Mouse (Mus musculus): ENCODE results near the gene Zfp638. TPM values are rescaled to one million over a fixed set of nuclear protein-coding genes. Genes with fewer than 3 reads are reported as not detected.

Gene Zfp638
- total RNA-seq, 1 experiment from 2014 or later, result 232 TPM

DNA sequence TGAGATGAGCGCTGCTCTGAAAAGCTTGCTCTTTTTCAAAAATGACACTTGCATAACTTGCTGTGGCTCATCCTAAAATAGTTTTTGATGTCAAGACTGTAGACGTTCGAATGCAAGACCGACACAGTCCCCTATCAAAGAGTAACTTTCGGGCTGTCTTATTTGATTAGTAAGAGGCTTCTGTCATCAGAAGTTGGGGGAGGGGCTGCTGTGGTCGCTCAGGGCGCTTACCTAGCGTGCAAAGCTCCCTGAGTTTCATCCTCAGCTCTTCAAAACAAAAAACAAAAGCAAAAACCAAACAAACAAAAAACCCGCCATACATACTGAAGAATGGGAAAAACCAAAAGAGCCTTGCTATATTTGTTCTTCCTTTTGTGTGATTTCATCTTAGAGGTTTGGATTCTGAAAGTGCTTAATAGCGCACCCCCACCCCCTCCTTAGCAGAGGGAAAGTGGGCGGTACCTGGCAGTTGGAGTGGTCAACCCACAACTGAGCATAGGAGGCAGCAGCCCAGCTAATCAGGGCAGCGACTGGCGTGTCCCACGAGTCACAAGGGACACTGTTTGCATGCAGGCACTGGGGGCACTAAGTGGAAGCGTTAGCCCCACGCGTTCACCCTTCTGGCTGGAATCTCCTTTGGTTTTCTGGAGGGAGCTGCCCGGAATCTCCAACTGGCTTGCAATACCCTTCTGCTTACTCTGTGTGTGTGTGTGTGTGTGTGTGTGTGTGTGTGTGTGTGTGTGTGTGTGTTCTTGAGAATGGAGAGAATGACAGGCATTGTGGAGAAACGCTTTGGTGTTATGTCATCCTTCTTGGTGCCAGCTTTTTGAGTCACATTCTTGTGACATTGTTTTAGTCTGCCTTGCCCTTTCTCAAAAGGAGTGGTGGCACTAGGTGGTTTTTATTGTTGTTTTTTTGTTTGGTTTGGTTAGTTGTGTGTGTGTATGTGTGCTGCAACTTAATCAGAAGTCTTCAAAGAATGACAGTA, 983 bp downstream of the Zfp638 start:
- ATAC-seq (replicated peaks in 1 of 2; ENCODE audit: insufficient read depth in 1 of 2, low FRiP score in 2 of 2, low TSS enrichment in 1 of 2, low read depth in 1 of 2, poor library complexity in 2 of 2, severe bottlenecking in 2 of 2), result peak; percentile 57 to 65

DNA sequence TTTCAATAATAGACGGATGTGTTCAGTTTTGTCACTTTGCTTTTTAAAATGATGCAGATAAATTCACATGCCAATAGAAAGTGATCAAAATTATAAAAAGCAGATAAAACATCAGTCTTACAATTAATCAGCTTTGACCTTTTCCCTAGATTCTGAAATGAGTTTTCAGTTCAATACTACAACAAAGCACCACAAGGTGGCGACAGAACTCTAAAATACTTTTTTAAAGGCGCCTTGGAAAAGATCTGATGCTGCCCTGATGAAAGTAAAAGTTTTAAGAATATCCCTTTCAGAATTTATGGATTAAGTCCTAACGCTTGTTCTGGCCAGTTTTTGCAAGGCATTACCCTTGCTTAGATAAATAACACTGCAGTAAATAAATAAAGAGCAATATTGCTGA, 12.9 kb downstream of the Zfp638 start:
- ATAC-seq (replicated peaks in 1 of 2; ENCODE audit: insufficient read depth in 1 of 2, low FRiP score in 2 of 2, low TSS enrichment in 1 of 2, low read depth in 1 of 2, poor library complexity in 2 of 2, severe bottlenecking in 2 of 2), result no peak

DNA sequence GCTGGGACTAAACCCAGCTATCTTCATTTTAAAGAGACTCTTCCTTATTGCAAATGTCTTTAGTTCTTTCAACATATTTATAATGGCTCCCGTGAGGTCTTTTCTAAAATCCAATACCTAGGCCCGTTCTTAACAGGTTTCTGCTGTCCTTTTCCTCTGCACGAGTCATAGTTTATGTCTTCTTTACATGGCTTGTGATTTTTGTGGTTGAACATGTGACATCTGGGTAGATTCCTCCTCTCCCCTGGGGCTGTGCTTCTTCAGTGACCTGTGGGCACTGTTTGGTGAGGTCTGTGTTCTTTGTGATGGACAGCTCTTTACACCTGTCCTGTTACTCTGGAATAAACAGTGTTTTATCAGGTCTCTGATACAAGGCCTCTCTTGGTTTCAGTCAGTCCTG, 19.9 kb downstream of the Zfp638 start:
- ATAC-seq (replicated peaks in 1 of 2; ENCODE audit: insufficient read depth in 1 of 2, low FRiP score in 2 of 2, low TSS enrichment in 1 of 2, low read depth in 1 of 2, poor library complexity in 2 of 2, severe bottlenecking in 2 of 2), result no peak

DNA sequence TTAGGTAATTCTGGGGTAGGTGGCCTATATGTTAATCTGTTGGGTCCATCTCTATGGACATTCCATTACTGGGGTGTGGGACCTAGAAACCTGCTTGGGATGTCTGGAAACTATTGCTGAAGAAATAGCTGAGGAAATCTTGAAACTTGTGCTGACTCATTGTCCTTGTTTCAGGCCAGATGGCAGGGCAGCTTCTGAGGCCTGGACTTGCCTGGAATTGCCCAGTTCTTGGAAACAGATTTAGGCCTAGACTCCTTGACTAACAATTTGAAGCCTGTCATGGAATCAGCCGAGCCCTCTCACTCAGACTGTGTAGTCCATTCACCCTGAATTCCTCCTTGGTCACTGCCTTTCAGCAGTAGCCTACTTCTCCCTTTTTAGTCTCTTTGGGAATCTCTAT, 21.9 kb downstream of the Zfp638 start:
- no peak for ATAC-seq (replicated peaks in 1 of 2; ENCODE audit: insufficient read depth in 1 of 2, low FRiP score in 2 of 2, low TSS enrichment in 1 of 2, low read depth in 1 of 2, poor library complexity in 2 of 2, severe bottlenecking in 2 of 2)

DNA sequence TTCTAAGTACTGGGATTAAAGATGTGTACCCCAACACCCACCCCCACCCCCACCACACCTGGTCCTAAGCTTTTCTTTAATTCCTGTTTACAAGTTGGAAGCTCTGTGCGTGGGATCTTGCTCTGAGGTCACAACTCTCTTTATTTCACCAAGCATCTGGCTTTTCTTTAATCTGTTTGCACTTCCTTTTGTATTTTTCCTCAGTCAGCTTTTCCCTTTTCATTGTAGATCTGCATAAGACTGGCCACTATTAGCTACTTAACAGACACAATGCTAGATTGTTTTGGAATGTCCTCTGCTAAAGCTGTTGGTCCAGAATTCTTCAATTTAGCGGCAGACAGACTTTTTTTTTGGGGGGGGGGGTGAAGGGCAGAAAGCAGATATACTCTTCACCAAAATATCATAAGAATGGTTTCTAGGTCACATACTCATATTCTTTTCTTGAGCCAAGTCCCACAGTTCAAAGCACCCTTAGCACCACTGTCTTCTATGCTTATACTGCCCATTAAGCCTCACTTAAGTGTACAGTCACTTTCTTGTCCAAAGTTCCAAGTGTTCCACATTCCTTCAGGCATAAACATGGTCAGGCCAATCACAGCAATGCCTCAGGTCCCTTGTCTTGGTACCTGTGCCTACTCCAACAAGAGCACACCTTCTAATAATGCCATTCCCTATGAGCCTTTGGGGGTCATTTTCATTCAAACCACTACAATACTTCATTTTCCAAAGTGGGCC, 23.5 kb downstream of the Zfp638 start:
- no peak for ATAC-seq (replicated peaks in 1 of 2; ENCODE audit: insufficient read depth in 1 of 2, low FRiP score in 2 of 2, low TSS enrichment in 1 of 2, low read depth in 1 of 2, poor library complexity in 2 of 2, severe bottlenecking in 2 of 2)

DNA sequence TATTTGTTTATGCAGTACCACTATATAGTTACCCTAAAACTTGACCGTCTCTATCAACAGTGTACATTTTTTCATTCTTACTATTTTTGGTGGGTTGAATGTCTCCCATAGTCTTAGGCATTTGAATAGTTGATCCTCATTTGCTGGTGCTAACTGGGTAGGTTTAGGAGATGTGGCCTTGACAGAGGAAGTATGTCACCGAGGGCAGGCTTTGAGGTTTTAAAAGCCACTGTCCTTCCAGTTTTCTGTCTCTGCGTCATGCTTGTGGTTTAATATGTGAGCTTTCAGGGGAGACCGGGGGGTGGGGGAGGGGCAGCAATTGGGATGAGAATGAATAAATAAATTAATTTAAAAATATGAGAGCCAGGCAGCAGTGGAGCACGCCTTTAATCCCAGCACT, 24.3 kb downstream of the Zfp638 start:
- ATAC-seq (replicated peaks in 1 of 2; ENCODE audit: insufficient read depth in 1 of 2, low FRiP score in 2 of 2, low TSS enrichment in 1 of 2, low read depth in 1 of 2, poor library complexity in 2 of 2, severe bottlenecking in 2 of 2), result peak in 1 of 2 experiments; percentile 48; a peak in 2 of 4 replicates

DNA sequence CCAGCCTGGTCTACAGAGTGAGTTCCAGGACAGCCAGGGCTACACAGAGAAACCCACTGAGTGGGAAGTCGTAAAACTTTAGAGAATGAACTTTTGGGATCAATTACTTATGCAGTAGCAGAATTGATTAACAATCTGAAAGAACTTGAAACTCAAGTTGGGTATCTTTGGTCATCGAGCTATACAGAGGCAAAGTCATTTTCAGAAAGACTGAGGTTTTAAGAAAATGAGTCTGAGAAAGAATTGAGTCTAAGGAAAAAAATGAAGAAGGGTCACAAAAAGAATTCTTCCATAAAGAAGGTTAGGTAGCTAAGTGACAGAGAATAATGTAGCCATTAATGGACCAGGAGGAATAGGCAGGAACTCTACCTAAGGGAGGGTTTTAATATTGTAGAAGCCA, 24.8 kb downstream of the Zfp638 start:
- ATAC-seq (replicated peaks in 1 of 2; ENCODE audit: insufficient read depth in 1 of 2, low FRiP score in 2 of 2, low TSS enrichment in 1 of 2, low read depth in 1 of 2, poor library complexity in 2 of 2, severe bottlenecking in 2 of 2), result no peak

DNA sequence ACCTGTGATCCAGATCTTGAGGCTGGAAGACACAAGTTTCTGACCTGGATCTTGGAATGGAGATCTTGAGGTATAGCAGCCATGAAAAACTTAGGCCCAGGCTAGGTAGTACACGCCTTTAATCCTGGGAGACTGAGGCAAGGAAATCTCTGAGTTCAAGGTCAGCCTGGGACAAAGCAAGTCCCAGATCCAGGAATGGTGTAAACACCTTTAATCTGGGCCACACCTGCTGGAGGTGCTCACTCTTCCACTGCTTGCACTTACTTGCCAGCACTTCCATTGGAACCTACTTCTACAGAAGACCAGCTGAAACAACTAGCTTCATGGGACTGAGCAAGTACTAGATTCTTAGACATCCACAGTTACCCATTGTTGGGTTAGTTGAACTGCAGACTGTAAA, 26.2 kb downstream of the Zfp638 start:
- no peak for ATAC-seq (replicated peaks in 1 of 2; ENCODE audit: insufficient read depth in 1 of 2, low FRiP score in 2 of 2, low TSS enrichment in 1 of 2, low read depth in 1 of 2, poor library complexity in 2 of 2, severe bottlenecking in 2 of 2)

DNA sequence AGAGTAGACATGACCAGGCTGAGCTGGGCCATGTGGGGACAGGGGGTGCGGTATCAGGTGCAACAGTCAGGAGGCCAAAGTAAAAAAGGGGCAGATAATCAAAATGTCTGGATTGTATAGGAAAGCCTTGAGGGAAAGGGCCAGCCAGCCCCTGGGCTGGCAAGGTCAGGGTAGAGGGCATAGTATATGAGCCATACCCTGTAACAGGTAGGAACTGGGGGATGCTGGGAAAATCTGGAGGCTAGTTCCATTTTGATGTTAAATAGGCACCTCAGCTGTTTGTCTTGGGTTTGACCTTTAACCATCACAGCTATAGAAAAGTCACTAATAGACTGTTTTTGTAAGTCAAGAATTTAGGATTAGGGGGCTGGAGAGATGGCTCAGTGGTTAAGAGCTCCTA, 26.7 kb downstream of the Zfp638 start:
- ATAC-seq (replicated peaks in 1 of 2; ENCODE audit: insufficient read depth in 1 of 2, low FRiP score in 2 of 2, low TSS enrichment in 1 of 2, low read depth in 1 of 2, poor library complexity in 2 of 2, severe bottlenecking in 2 of 2), result no peak

DNA sequence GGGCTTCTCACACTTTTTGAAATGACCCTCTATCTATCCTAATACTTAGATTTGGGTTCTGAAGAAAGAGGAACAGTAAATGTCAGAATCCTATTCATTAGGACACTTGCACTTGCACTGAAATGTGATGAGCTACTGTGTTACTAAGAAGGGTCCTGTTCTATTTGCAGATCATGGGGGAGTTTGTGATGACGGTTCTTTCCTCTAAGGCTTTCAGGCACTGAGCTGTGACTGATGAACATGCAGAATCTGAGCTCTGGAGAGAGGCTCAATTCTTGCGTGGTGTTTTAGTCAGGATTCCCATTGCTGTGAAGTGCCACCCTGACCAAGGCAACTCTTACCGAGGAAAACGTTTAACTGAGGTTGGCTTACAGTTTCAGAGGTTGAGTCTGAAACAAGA, 32.2 kb downstream of the Zfp638 start:
- no peak for ATAC-seq (replicated peaks in 1 of 2; ENCODE audit: insufficient read depth in 1 of 2, low FRiP score in 2 of 2, low TSS enrichment in 1 of 2, low read depth in 1 of 2, poor library complexity in 2 of 2, severe bottlenecking in 2 of 2)

DNA sequence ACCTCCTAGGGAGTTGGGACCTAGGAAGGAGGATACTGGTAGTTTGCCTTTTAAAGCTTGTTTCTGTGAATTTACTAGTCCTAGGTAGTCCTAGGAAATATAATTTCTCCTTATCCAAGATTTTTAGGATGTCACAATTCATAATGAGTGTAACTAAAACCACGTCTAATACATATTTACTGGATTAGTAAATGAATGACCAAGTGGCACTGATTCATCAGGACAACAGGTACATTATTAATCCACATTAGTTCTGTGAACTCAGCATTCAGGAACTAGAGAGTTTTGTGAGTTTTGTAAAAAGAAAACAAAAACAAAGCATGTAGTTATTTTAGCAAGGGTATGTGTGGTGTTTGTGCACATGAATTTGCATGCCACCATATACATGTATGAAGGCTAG, 38.4 kb downstream of the Zfp638 start:
- no peak for ATAC-seq (replicated peaks in 1 of 2; ENCODE audit: insufficient read depth in 1 of 2, low FRiP score in 2 of 2, low TSS enrichment in 1 of 2, low read depth in 1 of 2, poor library complexity in 2 of 2, severe bottlenecking in 2 of 2)

DNA sequence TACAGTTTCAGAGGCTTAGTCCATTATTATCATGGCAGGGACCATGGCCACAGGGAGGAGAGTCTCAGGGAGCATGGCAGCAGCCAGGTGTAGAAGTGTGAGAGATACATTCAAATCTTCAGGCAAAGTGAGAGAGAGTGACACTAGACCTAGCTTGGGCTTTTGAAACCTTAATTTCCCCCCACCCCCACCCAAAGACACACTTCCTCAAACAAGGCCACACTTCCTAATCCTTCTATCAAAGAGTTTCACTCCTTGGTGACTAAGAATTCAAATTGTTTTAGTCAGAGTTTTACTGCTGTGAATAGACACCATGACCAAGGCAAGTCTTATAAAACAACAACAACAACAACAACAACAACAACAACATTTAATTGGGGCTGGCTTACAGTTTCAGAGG, 39.8 kb downstream of the Zfp638 start:
- ATAC-seq (replicated peaks in 1 of 2; ENCODE audit: insufficient read depth in 1 of 2, low FRiP score in 2 of 2, low TSS enrichment in 1 of 2, low read depth in 1 of 2, poor library complexity in 2 of 2, severe bottlenecking in 2 of 2), result 0 out of 4 replicates have a peak, but pooled peaks of 1 of the 2 experiments have one; percentile 27

DNA sequence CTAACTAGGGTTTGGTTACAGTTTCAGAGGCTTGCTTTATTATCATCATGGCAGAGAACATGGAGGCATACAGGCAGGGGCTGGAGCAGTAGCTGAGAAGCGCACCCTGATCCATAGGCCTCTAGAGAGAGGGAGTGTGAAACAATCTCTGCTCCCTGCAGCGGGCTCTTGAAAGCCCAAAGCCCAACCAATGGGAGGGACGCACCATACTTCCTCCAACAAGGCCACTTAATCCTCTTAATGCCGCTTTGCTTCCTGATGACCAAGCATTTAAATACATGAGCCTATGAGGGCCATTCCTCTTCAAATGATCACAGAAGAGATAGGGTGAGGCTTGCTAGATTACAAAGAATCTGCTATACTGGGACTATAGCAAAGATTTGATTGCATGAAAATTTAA, 41.5 kb downstream of the Zfp638 start:
- ATAC-seq (replicated peaks in 1 of 2; ENCODE audit: insufficient read depth in 1 of 2, low FRiP score in 2 of 2, low TSS enrichment in 1 of 2, low read depth in 1 of 2, poor library complexity in 2 of 2, severe bottlenecking in 2 of 2), result no peak

DNA sequence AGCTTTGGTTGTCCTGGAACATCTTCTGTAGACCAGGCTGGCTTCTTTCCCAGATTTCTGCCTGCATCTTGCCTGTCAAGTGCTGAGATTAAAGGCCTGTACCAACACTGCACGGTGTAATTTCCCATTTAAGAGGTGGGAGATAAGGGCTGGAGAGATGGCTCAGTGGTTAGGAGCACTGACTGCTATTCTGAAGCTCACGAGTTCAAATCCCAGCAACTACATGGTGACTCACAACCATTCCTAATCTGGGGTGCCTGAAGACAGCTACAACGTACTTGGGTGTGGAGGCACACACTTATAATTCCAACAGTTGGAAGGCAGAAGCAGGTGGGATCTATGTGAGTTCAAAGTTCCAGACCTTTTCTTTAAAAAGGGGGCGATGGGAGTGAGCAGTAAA, 46.8 kb downstream of the Zfp638 start:
- no peak for ATAC-seq (replicated peaks in 1 of 2; ENCODE audit: insufficient read depth in 1 of 2, low FRiP score in 2 of 2, low TSS enrichment in 1 of 2, low read depth in 1 of 2, poor library complexity in 2 of 2, severe bottlenecking in 2 of 2)

DNA sequence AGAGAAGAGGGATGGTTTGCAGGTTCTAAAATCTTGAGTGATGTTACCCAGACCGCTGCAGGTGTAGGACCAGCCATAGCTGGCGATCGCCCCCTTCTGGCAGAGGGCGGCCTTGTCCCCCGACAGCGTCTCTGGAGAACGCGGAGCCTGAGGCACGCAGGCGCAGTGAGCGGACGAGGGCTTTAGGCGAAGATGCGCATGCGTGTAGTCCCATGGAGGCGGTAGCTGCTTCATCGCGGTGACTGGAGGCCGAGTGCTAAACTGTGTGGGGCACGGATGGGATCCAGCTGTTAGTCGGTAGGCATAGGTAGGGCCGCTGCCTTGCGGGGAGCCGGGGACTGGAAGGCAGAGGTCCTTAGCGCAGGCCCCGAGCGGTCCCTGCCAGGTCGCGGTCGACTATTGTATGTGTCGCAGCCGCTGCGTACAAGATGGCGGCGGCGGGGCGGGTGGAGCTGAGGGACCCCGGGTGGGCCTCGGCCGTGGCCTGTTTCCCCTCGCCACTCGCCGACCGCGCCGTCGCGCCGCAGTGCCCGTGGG, 47.3 kb downstream of the Zfp638 start:
- peak; percentile 99 to 100 for ATAC-seq (replicated peaks in 1 of 2; ENCODE audit: insufficient read depth in 1 of 2, low FRiP score in 2 of 2, low TSS enrichment in 1 of 2, low read depth in 1 of 2, poor library complexity in 2 of 2, severe bottlenecking in 2 of 2)

DNA sequence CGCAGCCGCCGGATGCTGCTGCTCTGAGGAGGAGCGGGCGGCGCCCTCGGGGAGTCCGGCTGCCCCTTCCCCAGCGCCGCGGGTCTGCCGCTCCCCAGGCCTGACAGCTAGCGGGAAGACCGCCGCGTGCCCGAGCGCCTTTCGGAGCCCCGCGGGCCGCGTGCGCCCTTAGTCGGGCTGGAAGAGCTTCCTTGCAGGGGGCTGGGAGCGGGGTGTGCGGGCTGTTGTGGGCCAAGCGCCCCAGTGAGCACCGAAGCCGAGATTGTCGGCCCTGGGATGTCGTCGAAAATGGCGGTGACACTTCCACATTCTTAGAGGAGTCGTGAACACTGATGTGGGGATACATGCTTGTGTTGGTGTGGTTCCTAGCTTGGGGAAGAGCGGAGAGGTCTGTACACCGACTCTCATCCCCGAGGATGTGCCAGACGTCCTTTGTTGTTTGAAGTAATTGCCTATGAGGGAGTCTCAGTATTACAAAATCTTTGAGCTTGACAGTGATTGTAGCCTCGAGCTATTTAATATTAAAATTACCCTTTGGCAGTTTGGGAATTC, 47.9 kb downstream of the Zfp638 start:
- peak; percentile 3 to 27; a peak in 1 of 4 replicates for ATAC-seq (replicated peaks in 1 of 2; ENCODE audit: insufficient read depth in 1 of 2, low FRiP score in 2 of 2, low TSS enrichment in 1 of 2, low read depth in 1 of 2, poor library complexity in 2 of 2, severe bottlenecking in 2 of 2)

DNA sequence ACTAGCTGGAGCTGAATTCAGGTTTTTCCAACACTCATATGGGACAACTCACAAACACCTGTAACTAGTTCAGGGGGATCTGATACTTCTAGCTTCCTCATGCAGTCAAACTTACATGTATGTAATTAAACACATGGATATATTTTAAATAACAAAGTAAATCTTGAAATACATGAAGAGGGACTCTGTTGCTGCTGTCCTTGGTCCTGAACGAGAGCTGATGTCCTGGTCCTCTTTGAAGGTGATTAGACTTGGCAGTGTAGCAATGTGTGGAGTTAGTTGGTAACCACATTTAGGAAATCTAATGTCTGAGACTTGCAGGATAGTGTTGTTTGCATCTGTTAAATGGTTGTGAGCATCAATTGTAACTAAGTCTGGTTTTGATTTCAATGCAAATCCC, 60.5 kb downstream of the Zfp638 start:
- ATAC-seq (replicated peaks in 1 of 2; ENCODE audit: insufficient read depth in 1 of 2, low FRiP score in 2 of 2, low TSS enrichment in 1 of 2, low read depth in 1 of 2, poor library complexity in 2 of 2, severe bottlenecking in 2 of 2), result no peak

DNA sequence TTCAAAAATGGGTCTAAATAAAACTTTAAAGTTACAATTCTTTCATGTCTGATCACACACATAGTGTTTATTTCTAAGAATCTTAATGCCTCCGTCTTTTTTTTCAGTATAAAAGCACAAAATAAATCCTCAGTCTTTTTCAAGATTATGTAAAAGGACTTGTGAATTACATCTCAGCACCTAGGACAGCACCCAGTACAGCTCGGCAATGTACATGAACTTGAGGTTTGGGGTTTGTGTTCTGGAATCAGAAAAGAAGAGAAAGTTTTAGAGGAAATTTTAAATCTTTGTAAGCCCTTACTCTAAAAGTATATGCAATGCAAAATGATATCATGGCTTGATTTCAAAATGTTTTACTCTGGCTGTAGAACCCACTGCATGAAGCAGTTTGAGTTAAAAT, 61.3 kb downstream of the Zfp638 start:
- ATAC-seq (replicated peaks in 1 of 2; ENCODE audit: insufficient read depth in 1 of 2, low FRiP score in 2 of 2, low TSS enrichment in 1 of 2, low read depth in 1 of 2, poor library complexity in 2 of 2, severe bottlenecking in 2 of 2), result no peak
